Mouse (Mus musculus): ENCODE results near the gene Zfp422. TPM values are rescaled to one million over a fixed set of nuclear protein-coding genes. Genes with fewer than 3 reads are reported as not detected.

The Zfp422 gene
- polyA plus RNA-seq, 1 experiment from 2014 or later = 369 TPM

GRCm38 (mm10) chr6:116653191-116653590 is 24.4 kb upstream of the Zfp422 start:
- H3K27ac ChIP-seq (ENCODE audit: low read depth, low read length) = no peak overlapping the region
- no peaks in the 10 kb centered on the region for H3K9me3 ChIP-seq (ENCODE audit: control insufficient read depth, low read length)
- no peak overlapping the region for H3K4me2 ChIP-seq
- ATAC-seq (ENCODE audit: low FRiP score) (no peak), DNase-seq (ENCODE audit: low spot score, missing footprints) (no peak)
- no peaks in the 10 kb centered on the region for H3K27me3 ChIP-seq (ENCODE audit: control insufficient read depth, insufficient read depth, low read length)
- 73% methylated on average over 3 of the region's 3 CpGs for WGBS
- H3K4me1 ChIP-seq (ENCODE audit: control insufficient read depth, insufficient read depth, low read length) = no peaks in the 10 kb centered on the region
- no peaks in the 10 kb centered on the region for H3K36me3 ChIP-seq (ENCODE audit: control insufficient read depth, insufficient read depth, low read length)
- H3K4me3 ChIP-seq (ENCODE audit: low read depth, low read length) = no peak overlapping the region
- H3K9ac ChIP-seq (ENCODE audit: low read length) = no peak overlapping the region

DNA sequence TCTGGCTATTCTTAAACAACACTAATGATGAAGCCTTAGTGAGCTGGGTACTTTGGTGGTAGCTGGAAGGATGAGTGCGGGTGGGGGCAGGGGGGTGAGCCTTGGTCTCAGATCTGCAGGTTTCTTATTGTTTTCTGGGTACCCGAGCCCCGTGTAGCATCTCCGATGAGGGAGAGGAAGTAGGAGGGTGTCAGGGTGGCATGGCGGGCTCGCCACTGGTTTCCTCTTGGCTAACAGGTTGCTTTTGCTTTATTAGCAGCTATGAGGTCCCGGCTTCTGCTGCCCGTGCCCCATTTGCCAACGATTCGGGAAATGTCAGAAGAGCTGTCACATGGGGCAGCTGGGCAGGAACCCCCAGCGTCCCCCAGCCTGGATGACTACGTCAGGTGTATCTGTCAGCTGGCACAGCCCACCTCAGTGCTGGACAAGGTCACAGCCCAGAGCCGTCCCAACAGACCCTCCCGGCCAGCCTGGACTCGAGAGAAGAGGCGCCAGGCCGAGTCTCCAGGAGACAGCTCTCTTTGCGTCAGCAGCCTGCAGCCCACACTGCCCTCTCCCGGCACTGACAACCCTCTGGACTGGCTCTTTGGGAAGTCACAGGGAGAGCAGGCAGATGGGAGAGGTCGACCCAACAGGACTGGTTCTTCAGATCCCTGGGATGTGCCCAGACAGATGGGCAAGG is 22.8 kb upstream of the Zfp422 start:
- 82% methylated on average over 20 of the region's 20 CpGs for WGBS
- Histone ChIP-seq H3K27ac (ENCODE audit: low read depth, low read length) (no peak overlapping the region), H3K4me3 (ENCODE audit: low read depth, low read length) (no peak overlapping the region), H3K9ac (ENCODE audit: low read length) (no peak overlapping the region), H3K27me3 (ENCODE audit: control insufficient read depth, insufficient read depth, low read length) (no peaks in the 10 kb centered on the region), H3K4me2 (no peak overlapping the region), H3K36me3 (ENCODE audit: control insufficient read depth, insufficient read depth, low read length) (no peaks in the 10 kb centered on the region), H3K4me1 (ENCODE audit: control insufficient read depth, insufficient read depth, low read length) (no peaks in the 10 kb centered on the region), H3K9me3 (ENCODE audit: control insufficient read depth, low read length) (no peaks in the 10 kb centered on the region)
- DNase-seq (ENCODE audit: low spot score, missing footprints) = peak; percentile 81
- ATAC-seq (ENCODE audit: low FRiP score) = no peak

- H3K4me3 ChIP-seq (ENCODE audit: low read depth, low read length) = no peak within 1 kb of the TSS
- 85% methylated on average over 6 of the region's 6 CpGs for WGBS
- H3K27ac ChIP-seq (ENCODE audit: low read depth, low read length) = no peak within 1 kb of the TSS
- no peaks in the 10 kb centered on the region for H3K9me3 ChIP-seq (ENCODE audit: control insufficient read depth, low read length)
- no peaks in the 10 kb centered on the region for H3K4me1 ChIP-seq (ENCODE audit: control insufficient read depth, insufficient read depth, low read length)
- H3K27me3 ChIP-seq (ENCODE audit: control insufficient read depth, insufficient read depth, low read length) = no peaks in the 10 kb centered on the region
- H3K4me2 ChIP-seq = no peak within 1 kb of the TSS
- no peaks in the 10 kb centered on the region for H3K36me3 ChIP-seq (ENCODE audit: control insufficient read depth, insufficient read depth, low read length)
- H3K9ac ChIP-seq (ENCODE audit: low read length) = no peak within 1 kb of the TSS
- DNase-seq (ENCODE audit: low spot score, missing footprints) (peak; percentile 49), ATAC-seq (ENCODE audit: low FRiP score) (no peak)
Measured at GRCm38 (mm10) chr6:116650406-116650805, 21.6 kb upstream of the Zfp422 start, which contains the start of gene Depp1. Gene Depp1 (plus strand): TSS chr6:116650609.

DNA sequence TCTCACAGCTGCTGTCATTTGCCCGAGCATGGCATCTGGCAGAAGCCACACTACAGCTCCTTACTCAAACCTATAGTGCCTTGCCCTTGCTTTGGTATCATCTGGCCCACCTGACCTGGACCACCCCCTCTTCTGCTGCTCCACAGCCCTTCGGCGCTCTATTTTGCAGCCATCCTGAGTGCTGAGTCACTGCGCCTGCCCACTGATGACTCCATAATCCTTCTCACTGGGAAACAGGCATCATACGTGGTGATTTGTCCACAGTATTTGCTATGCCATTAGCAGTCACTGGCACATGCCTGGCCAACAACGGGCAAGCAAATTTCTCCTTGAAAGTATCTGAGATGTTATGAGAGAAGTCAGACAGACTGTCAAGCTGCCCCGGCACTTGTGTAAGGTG is 21.0 kb upstream of the Zfp422 start:
- Histone ChIP-seq H3K4me1 (ENCODE audit: control insufficient read depth, insufficient read depth, low read length) (no peaks in the 10 kb centered on the region), H3K9me3 (ENCODE audit: control insufficient read depth, low read length) (no peaks in the 10 kb centered on the region), H3K27me3 (ENCODE audit: control insufficient read depth, insufficient read depth, low read length) (no peaks in the 10 kb centered on the region), H3K36me3 (ENCODE audit: control insufficient read depth, insufficient read depth, low read length) (no peaks in the 10 kb centered on the region), H3K4me2 (no peak overlapping the region), H3K27ac (ENCODE audit: low read depth, low read length) (no peak overlapping the region), H3K4me3 (ENCODE audit: low read depth, low read length) (no peak overlapping the region), H3K9ac (ENCODE audit: low read length) (no peak overlapping the region)
- WGBS = 94% methylated on average over 7 of the region's 7 CpGs
- ATAC-seq (ENCODE audit: low FRiP score) (no peak), DNase-seq (ENCODE audit: low spot score, missing footprints) (peak; percentile 33)

- Histone ChIP-seq H3K9me3 (ENCODE audit: control insufficient read depth, low read length) (no peaks in the 10 kb centered on the region), H3K4me2 (no peak overlapping the region), H3K9ac (ENCODE audit: low read length) (no peak overlapping the region), H3K27me3 (ENCODE audit: control insufficient read depth, insufficient read depth, low read length) (no peaks in the 10 kb centered on the region), H3K4me1 (ENCODE audit: control insufficient read depth, insufficient read depth, low read length) (no peaks in the 10 kb centered on the region), H3K4me3 (ENCODE audit: low read depth, low read length) (no peak overlapping the region), H3K27ac (ENCODE audit: low read depth, low read length) (no peak overlapping the region), H3K36me3 (ENCODE audit: control insufficient read depth, insufficient read depth, low read length) (no peaks in the 10 kb centered on the region)
- peak; percentile 19 for DNase-seq (ENCODE audit: low spot score, missing footprints)
- WGBS = 82% methylated on average over 12 of the region's 12 CpGs
- no peak for ATAC-seq (ENCODE audit: low FRiP score)
Measured at GRCm38 (mm10) chr6:116647763-116648162, 19.0 kb upstream of the Zfp422 start.

- Histone ChIP-seq H3K27ac (ENCODE audit: low read depth, low read length) (no peak overlapping the region), H3K27me3 (ENCODE audit: control insufficient read depth, insufficient read depth, low read length) (no peaks in the 10 kb centered on the region), H3K4me2 (no peak overlapping the region), H3K36me3 (ENCODE audit: control insufficient read depth, insufficient read depth, low read length) (no peaks in the 10 kb centered on the region), H3K9ac (ENCODE audit: low read length) (no peak overlapping the region), H3K4me3 (ENCODE audit: low read depth, low read length) (no peak overlapping the region), H3K9me3 (ENCODE audit: control insufficient read depth, low read length) (no peaks in the 10 kb centered on the region), H3K4me1 (ENCODE audit: control insufficient read depth, insufficient read depth, low read length) (no peaks in the 10 kb centered on the region)
- WGBS = 87% methylated on average over 3 of the region's 3 CpGs
- no peak for ATAC-seq (ENCODE audit: low FRiP score)
- DNase-seq (ENCODE audit: low spot score, missing footprints) = peak; percentile 68
Measured at GRCm38 (mm10) chr6:116644335-116644734, 15.5 kb upstream of the Zfp422 start.

DNA sequence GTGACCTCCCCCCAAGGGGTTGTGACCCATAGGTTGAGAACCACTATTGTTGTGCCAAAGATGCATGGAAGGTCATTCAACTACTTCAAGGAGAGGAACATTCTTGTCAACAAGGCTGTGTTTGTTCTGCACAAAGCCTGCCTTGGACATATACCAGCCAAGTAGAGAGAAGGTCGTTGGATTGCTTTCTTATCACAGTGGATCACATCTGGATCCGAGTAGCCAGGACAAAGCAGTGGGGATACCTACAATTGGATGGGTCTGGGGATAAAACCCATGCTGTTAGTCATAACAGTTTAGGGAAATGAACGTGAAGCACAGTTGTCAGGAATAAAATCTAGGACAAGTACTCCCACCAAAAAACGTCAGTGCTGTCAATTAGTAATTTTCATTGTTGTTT is 15.1 kb upstream of the Zfp422 start:
- no peak for ATAC-seq (ENCODE audit: low FRiP score)
- Histone ChIP-seq H3K9me3 (ENCODE audit: control insufficient read depth, low read length) (no peaks in the 10 kb centered on the region), H3K27me3 (ENCODE audit: control insufficient read depth, insufficient read depth, low read length) (no peaks in the 10 kb centered on the region), H3K27ac (ENCODE audit: low read depth, low read length) (no peak overlapping the region), H3K36me3 (ENCODE audit: control insufficient read depth, insufficient read depth, low read length) (no peaks in the 10 kb centered on the region), H3K4me2 (no peak overlapping the region), H3K4me1 (ENCODE audit: control insufficient read depth, insufficient read depth, low read length) (no peaks in the 10 kb centered on the region), H3K9ac (ENCODE audit: low read length) (no peak overlapping the region), H3K4me3 (ENCODE audit: low read depth, low read length) (no peak overlapping the region)
- peak; percentile 17 for DNase-seq (ENCODE audit: low spot score, missing footprints)
- 73% methylated on average over 4 of the region's 4 CpGs for WGBS

GRCm38 (mm10) chr6:116642942-116643341 is 14.1 kb upstream of the Zfp422 start:
- H3K36me3 ChIP-seq (ENCODE audit: control insufficient read depth, insufficient read depth, low read length) = no peaks in the 10 kb centered on the region

GRCm38 (mm10) chr6:116639663-116640062 is 10.9 kb upstream of the Zfp422 start:
- H3K9me3 ChIP-seq (ENCODE audit: control insufficient read depth, low read length) = no peaks in the 10 kb centered on the region
- H3K4me2 ChIP-seq = no peak overlapping the region
- ATAC-seq (ENCODE audit: low FRiP score) (no peak), DNase-seq (ENCODE audit: low spot score, missing footprints) (peak; percentile 60)
- no peak overlapping the region for H3K9ac ChIP-seq (ENCODE audit: low read length)
- H3K4me1 ChIP-seq (ENCODE audit: control insufficient read depth, insufficient read depth, low read length) = no peaks in the 10 kb centered on the region
- H3K27me3 ChIP-seq (ENCODE audit: control insufficient read depth, insufficient read depth, low read length) = no peaks in the 10 kb centered on the region
- H3K27ac ChIP-seq (ENCODE audit: low read depth, low read length) = no peak overlapping the region
- 59% methylated on average over 2 of the region's 2 CpGs for WGBS
- no peak overlapping the region for H3K4me3 ChIP-seq (ENCODE audit: low read depth, low read length)
- H3K36me3 ChIP-seq (ENCODE audit: control insufficient read depth, insufficient read depth, low read length) = no peaks in the 10 kb centered on the region

More at GRCm38 (mm10) chr6:116642942-116643341, 14.1 kb upstream of the Zfp422 start:
- Histone ChIP-seq H3K27ac (ENCODE audit: low read depth, low read length) (no peak overlapping the region), H3K9ac (ENCODE audit: low read length) (no peak overlapping the region), H3K4me2 (no peak overlapping the region), H3K27me3 (ENCODE audit: control insufficient read depth, insufficient read depth, low read length) (no peaks in the 10 kb centered on the region), H3K9me3 (ENCODE audit: control insufficient read depth, low read length) (no peaks in the 10 kb centered on the region), H3K4me3 (ENCODE audit: low read depth, low read length) (no peak overlapping the region), H3K4me1 (ENCODE audit: control insufficient read depth, insufficient read depth, low read length) (no peaks in the 10 kb centered on the region)
- DNase-seq (ENCODE audit: low spot score, missing footprints) (peak; percentile 61), ATAC-seq (ENCODE audit: low FRiP score) (no peak)
- WGBS = 85% methylated on average over 11 of the region's 11 CpGs
